Mouse (Mus musculus): ENCODE data around the gene Ablim2. TPM values are rescaled to one million over a fixed set of nuclear protein-coding genes. Genes with fewer than 3 reads are reported as not detected.

The Ablim2 gene
- polyA plus RNA-seq, 1 experiment from 2014 or later = 9.8 TPM

- Histone ChIP-seq H3K4me3 (no peak overlapping the region), H3K36me3 (no peaks in the 10 kb centered on the region), H3K27me3 (no peaks in the 10 kb centered on the region), H3K9me3 (no peaks in the 10 kb centered on the region), H3K4me2 (no peak overlapping the region), H3K4me1 (replicated peaks) (peaks cover 84% of the 10 kb centered on the region), H3K9ac (no peak overlapping the region), H3K27ac (replicated peaks) (peak overlapping the region; percentile 87)
- ATAC-seq (ENCODE audit: low read depth) = peak; percentile 49; the same call in 1 of the 2 replicates
- WGBS = 32% methylated on average over 8 of the region's 8 CpGs
Measured at GRCm38 (mm10) chr5:35926511-35926910, 168.8 kb downstream of the Ablim2 start.

- ATAC-seq (ENCODE audit: low read depth) = no peak
- no peak overlapping the region for H3K4me3 ChIP-seq
Measured at GRCm38 (mm10) chr5:35931296-35931695, 173.6 kb downstream of the Ablim2 start.

GRCm38 (mm10) chr5:35933059-35933458 lies 175.4 kb downstream of the Ablim2 start:
- ATAC-seq (ENCODE audit: low read depth) = no peak; the same call in 1 of the 2 replicates
- Histone ChIP-seq H3K4me1 (replicated peaks) (peaks cover 59% of the 10 kb centered on the region), H3K27ac (replicated peaks) (peak overlapping the region; percentile 49; the same call in 1 of the 2 replicates), H3K9me3 (no peaks in the 10 kb centered on the region), H3K4me2 (no peak overlapping the region), H3K4me3 (no peak overlapping the region), H3K9ac (no peak overlapping the region), H3K36me3 (peaks cover 17% of the 10 kb centered on the region), H3K27me3 (no peaks in the 10 kb centered on the region)
- WGBS = 72% methylated on average over 10 of the region's 10 CpGs

More at GRCm38 (mm10) chr5:35931296-35931695, 173.6 kb downstream of the Ablim2 start:
- no peak overlapping the region for H3K27ac ChIP-seq (replicated peaks)
- no peaks in the 10 kb centered on the region for H3K9me3 ChIP-seq
- 77% methylated on average over 5 of the region's 5 CpGs for WGBS
- H3K4me2 ChIP-seq = no peak overlapping the region
- H3K9ac ChIP-seq = no peak overlapping the region
- H3K27me3 ChIP-seq = no peaks in the 10 kb centered on the region
- H3K4me1 ChIP-seq (replicated peaks) = peaks cover 73% of the 10 kb centered on the region
- peaks cover 9% of the 10 kb centered on the region for H3K36me3 ChIP-seq

Other genes starting within 250 kb of the Ablim2 start
- 2.3 and 2.9 TPM in 2 replicates for gene Cpz, start 232.2 kb upstream of the Ablim2 start, polyA plus RNA-seq (2015; fragmentation: Nextera tagmentation; extraction: Ambion mirVana)
- gene Trmt44, start 182.8 kb upstream of the Ablim2 start, polyA plus RNA-seq (2015; fragmentation: Nextera tagmentation; extraction: Ambion mirVana) = 6.2 and 6.8 TPM in 2 replicates
- 14.5 and 18.5 TPM in 2 replicates for gene Acox3, start 174.8 kb upstream of the Ablim2 start, polyA plus RNA-seq (2015; fragmentation: Nextera tagmentation; extraction: Ambion mirVana)
- 16.2 TPM in 2 replicates for gene Htra3, start 78.1 kb upstream of the Ablim2 start, polyA plus RNA-seq (2015; fragmentation: Nextera tagmentation; extraction: Ambion mirVana)
- 3.1 and 4.2 TPM in 2 replicates for gene Sh3tc1, start 17.9 kb upstream of the Ablim2 start, polyA plus RNA-seq (2015; fragmentation: Nextera tagmentation; extraction: Ambion mirVana)
- gene Afap1, start 135.4 kb downstream of the Ablim2 start, polyA plus RNA-seq (2015; fragmentation: Nextera tagmentation; extraction: Ambion mirVana) = 92.2 and 99.6 TPM in 2 replicates